Mouse (Mus musculus): ENCODE results near the gene Ppfia1.

Ppfia1 gene

DNA sequence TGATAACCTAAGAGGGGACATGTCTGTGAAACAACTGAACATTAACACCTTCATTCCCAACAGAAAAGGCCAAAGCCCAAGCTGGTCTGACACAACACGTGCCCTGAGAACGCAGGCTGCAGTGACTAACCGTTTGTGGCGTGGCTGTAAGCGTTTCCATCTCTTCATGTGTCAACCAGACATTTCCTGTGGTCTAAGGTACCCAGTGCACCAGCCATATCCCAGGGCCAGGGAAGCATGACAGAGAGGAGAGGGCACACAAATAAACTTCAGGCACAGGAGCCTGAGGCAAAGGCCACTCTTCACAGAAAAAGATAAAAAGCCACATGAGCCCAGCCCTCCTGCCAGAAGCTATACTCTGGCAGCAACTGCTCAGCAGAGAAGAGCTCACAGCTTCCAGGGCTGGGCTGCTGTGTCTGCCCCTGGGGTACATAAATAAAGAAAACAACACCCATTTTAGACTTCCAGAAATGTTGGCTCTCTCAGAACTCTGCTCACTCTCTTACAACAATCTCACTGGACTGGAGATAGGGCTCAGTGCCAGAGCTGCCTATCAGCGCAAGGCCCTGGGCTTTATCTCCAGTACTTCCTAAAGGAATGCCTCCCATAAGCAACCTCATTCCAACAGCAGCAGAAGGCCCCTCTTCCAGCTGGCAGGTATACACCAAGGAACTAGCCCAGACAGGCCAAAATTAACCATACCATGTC lies 64.3 kb downstream of the Ppfia1 start:
- peak; percentile 45 for DNase-seq (ENCODE audit: low spot score)

- DNase-seq (ENCODE audit: low spot score), result no peak
Observed at GRCm38 (mm10) chr7:144480314-144480713, 73.2 kb downstream of the Ppfia1 start.

- DNase-seq (ENCODE audit: low spot score), result no peak
Observed at GRCm38 (mm10) chr7:144479569-144479968, 74.0 kb downstream of the Ppfia1 start.

GRCm38 (mm10) chr7:144475741-144476140 lies 77.8 kb downstream of the Ppfia1 start:
- DNase-seq (ENCODE audit: low spot score), result no peak

DNA sequence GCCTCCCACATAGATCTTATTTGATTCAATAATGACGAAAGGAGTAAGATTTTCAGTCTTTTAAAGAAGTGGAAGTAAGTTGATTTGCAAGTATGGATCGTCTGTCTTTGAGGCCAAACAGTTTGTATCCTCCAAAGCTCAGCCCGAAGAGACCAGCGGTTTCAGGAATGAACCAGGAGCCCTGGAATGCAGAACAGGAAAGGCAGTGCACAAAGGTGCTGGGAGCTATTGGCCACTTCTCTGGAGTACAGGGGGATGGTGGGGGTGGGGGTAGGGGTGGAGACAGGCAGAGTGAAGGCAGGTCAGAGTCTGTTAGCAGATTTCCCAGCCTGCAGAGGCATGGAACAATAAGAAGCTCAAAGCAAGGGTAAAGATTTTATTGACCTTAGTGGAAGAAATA lies 80.0 kb downstream of the Ppfia1 start:
- no peak for DNase-seq (ENCODE audit: low spot score)

DNA sequence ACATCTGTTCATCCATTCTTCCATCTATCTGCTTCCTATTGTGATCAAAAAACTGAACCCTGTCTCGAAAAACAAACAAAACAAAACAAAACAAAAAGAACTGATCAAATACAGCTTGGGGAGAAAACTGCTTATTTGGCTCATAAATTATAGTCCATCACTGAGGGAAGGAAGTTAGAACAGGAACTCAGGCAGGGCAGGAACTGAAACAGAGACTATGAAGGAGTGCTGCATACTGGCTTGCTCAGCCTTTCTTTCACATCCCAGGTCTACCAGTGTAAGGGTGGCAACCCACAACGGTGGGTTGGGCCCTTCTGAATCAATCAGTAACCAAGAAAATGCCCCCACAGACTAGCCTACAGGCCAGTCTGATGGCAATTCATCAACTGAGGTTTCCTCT lies 82.4 kb downstream of the Ppfia1 start:
- DNase-seq (ENCODE audit: low spot score), result no peak

GRCm38 (mm10) chr7:144470545-144471059 lies 82.9 kb downstream of the Ppfia1 start, which contains the start of gene Cttn:
Cttn (minus strand) TSS chr7:144471009.
- peak; percentile 87 for DNase-seq (ENCODE audit: low spot score)

GRCm38 (mm10) chr7:144469908-144470544 lies 83.5 kb downstream of the Ppfia1 start:
- DNase-seq (ENCODE audit: low spot score), result no peak

DNA sequence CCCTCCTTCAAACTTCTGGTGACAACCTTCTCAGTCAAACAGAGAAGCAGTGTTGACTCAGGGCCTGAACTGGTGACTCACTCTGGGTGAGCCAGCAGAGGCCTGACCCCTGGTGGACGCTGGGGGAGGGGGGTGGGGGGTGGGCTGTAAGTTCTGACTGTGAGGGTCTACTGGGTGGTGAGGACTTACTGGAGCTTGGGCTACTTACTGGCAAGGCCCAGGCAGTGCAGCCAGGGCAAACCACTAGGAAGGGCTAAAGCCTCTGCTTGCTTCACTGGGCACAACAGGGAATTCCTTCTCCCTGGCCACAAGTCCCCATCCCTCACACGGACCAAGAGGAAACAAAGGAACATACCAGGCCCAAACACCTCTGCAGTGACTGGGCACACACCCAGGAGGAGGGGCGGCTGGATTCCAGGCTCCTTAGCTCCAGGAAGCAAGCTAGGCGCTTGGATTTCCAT lies 84.3 kb downstream of the Ppfia1 start:
- no peak for DNase-seq (ENCODE audit: low spot score)

DNA sequence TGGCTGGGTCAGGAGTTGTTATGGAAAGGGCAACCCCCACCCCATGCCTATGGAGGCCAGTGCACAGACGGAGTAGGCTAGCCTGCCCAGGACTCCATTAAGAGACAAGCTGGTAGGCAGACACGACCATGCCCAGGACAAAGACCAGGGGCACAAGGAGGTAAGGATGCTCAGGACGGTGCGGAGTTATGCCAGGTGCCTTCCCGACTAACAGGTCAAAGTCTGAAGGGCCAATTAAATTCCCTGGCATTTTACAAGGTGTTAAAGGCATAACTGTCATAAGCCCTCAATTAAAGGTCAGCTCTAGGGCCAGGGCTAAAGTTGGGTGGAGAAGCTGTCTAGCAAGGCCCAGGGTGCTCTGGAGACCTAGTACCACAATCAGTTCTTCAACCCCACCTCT lies 84.8 kb downstream of the Ppfia1 start:
- no peak for DNase-seq (ENCODE audit: low spot score)

GRCm38 (mm10) chr7:144462577-144462976 lies 91.0 kb downstream of the Ppfia1 start:
- DNase-seq (ENCODE audit: low spot score), result no peak

GRCm38 (mm10) chr7:144461246-144461902 lies 92.2 kb downstream of the Ppfia1 start:
- DNase-seq (ENCODE audit: low spot score), result no peak

DNA sequence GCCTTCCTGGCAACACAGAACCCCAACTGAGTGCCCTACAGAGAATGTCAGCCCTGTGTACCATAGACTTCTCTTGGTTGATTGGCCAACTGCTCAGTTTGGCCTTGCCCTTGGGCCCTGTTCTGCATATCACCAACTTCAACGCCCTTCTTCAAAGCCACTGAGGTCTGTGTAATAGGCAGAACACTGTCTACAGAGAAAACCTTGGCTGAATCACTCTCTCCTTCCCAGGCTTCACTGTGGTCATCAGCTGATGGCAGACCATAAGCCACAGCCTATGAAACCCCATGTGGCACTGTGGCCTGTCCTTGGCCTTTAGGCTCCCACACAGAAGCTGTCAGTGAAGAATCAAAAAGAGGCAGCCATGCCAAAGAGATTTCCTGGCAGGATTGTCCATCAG lies 94.6 kb downstream of the Ppfia1 start:
- no peak for DNase-seq (ENCODE audit: low spot score)

GRCm38 (mm10) chr7:144450661-144451060 lies 102.9 kb downstream of the Ppfia1 start:
- DNase-seq (ENCODE audit: low spot score), result no peak

- DNase-seq (ENCODE audit: low spot score), result peak; percentile 85
Observed at GRCm38 (mm10) chr7:144449637-144450570, 103.6 kb downstream of the Ppfia1 start.

- no peak for DNase-seq (ENCODE audit: low spot score)
Observed at GRCm38 (mm10) chr7:144448186-144448585, 105.3 kb downstream of the Ppfia1 start.

GRCm38 (mm10) chr7:144447146-144447545 lies 106.4 kb downstream of the Ppfia1 start:
- DNase-seq (ENCODE audit: low spot score), result no peak

DNA sequence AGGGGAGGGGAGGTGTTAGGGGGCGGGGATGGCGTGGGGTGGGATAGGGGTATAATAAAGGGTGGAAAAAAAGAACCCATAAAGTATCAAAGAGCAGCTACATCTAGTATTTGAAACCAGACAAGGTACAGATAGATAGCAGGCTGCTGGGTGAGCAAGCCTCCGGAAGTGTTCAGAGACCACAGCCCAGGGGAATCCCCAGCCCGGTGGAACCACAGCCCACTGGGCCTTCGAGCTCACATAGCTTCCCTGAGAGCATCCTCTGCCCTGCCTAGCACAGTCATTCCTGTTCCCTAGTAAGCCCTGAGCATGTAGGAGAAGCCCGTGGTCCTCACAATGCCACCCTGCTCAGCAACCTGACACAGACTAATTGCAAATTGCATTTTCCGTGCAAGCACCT lies 108.7 kb downstream of the Ppfia1 start:
- no peak for DNase-seq (ENCODE audit: low spot score)

DNA sequence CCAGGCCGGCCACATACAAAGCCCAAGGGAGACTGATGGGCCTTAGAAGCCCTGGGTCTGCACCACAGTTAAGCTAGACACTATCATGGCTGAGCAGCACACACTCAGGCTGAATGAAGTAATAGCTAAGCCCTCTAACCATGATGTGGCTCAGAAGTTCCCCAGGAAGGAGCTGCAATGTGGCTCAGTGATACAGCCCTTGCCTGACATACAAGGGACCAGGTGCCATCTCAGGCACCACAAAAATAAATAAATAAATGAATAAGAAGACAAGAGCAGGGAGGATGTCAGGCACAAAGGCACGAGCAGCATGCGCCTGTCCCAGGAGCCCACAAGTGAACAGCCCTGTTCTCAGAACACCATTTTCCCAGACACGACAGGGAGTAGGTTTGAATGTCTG lies 111.6 kb downstream of the Ppfia1 start:
- no peak for DNase-seq (ENCODE audit: low spot score)

DNA sequence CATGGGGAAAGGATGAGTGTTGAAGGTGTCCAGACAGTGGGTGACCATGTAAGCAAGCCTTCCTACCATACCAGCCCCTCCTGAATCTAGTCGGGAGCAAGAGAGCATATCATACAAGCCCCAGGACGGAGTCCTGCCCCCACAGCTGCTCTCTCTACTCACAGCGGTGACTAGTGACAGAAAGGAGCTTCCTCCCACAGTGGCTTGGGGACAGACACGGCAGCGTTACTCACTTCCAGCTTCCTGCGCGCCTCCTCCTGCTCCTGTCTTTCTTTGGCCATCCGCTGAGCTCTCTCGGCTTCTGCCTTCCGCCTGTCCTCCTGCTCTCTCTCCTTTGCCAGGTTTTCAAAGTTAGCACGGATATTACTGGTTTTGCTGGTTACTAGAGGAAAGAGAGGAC lies 112.1 kb downstream of the Ppfia1 start:
- DNase-seq (ENCODE audit: low spot score), result no peak

DNA sequence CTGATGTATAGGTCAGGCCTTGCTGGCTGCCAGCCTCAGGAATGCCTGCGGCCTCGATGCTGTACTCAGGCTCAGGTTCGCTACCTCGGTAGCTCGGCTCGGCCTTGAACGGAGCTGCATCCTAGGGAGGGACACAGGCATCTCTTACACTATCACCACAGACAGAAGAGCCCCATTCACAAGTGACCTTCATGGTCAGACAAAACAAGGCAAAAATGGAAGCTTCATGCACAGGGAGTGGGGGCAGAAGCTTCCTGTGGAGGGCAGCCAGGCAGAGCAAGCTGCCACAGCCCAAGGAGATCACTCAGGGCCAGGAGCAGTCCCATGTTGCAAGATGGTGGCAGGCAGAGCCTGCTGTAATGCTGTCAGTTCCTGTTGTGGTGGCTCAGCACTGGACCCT lies 114.7 kb downstream of the Ppfia1 start:
- DNase-seq (ENCODE audit: low spot score), result peak; percentile 51

GRCm38 (mm10) chr7:144432920-144433319 lies 120.6 kb downstream of the Ppfia1 start:
- no peak for DNase-seq (ENCODE audit: low spot score)
